Mouse (Mus musculus): ENCODE measurements at regions not wholly inside any gene's neighbourhood (a gene's known extent, or its start where the extent isn't known, plus 50 kb on each side); places are given as distances from the start of the nearest gene placed in this dataset.
A peak's percentile ranks its signal among the peaks of the same experiment; 100 is the strongest.
"Not testable (repeated sequence)": the region's sequence is repeated elsewhere in the genome, so short reads cannot be mapped to it uniquely, and the experiment has no call there.

DNA sequence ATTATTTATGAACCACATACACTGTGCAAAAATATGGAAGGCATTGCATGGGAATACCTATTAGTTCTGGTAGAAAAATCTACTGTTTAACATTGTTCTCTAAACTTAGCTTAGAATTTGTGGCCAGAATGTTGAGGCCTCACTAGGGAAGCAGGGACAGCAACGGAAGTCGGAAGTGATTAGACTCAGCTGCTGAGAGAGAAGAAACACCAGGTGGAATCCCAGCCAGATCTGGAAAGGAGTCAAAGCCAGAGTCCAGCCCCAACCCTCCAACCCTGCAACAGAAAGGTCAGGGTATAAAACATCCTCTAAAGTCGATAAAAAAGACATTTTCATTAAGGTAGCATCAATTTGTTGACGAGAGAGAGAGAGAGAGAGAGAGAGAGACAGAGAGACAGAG is 258.9 kb downstream of the Pou4f1 start:
- no peak for DNase-seq (ENCODE audit: low spot score in 2 of 2)

DNA sequence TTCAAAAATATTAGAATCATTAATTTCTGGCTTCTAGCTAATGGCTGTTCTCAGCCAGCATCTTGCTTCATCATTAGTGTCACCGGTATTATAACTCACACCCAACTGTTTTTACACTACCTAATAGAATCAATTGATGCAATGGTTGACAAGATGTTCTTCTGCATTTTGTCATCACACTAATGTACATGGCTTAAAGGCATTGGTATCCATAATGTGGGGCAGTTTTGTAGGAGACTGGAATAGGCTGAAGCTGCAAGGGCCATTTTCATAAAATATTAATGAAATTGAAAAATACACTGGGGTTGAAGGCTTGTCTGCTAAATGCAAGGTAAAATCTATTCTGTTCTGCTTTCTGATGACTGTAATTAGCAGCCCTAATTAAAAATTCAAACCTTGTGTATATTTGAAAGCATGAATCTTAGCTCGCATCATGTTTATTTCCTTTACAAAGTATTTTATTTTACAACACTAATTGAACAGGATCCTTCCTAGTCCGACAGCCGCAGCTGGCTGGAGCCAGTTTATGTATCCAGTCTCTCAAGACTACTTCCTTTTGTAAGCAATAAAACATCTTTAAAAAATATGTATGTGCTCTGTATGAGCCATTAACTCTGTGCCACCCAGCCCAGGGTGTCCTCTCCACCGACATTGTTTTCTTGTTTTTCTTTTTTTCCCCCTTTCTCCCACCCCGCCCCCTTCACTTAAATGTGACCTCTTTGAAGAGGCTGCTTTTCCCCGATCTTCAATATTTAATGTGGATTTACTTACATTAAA is 259.6 kb downstream of the Pou4f1 start:
- no peak for DNase-seq (ENCODE audit: low spot score in 2 of 2)

DNA sequence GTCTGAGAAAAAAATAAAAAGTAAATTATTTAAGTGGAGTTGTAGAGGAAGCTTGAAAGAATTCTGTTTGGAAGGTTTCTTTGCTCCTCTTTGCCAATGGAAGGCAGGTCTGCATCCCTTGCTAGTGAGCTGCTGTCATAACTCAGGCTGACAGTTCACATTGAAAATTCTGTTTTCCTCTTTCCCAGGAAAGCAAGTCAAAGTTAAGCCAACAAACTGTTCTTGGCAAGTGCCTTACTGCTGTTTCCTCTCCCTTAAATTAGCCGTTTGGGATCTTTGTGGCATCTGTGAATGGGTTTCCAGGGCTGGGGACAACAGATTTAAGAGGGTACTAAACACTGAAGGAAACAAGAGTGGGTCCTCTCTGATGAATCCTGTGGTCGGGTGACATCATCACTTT is 261.2 kb downstream of the Pou4f1 start:
- no peak for DNase-seq (ENCODE audit: low spot score in 2 of 2)

GRCm38 (mm10) chr14:104203239-104203986 is 264.4 kb downstream of the Pou4f1 start:
- no peak for DNase-seq (ENCODE audit: low spot score in 2 of 2)

DNA sequence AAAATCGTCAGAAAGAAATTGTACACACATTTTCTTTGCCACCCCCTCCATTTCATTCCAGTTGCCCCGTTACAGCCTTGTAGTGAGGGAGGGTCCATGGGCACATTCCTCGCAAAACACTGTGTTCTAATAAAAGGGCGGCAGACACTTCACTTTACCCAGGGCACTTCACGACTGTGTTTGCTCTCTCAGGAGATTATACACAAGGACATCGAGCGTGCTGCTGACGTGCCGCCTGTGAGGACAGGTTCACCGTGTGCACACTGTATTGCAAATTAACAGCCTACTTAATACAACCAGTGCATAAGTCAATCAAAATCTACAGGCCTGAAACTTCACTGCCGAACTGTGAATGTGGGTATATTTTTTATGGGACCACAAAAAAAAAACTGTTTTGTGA is 274.6 kb downstream of the Pou4f1 start:
- DNase-seq (ENCODE audit: low spot score in 2 of 2) = no peak

GRCm38 (mm10) chr14:104175122-104175521 is 292.7 kb downstream of the Pou4f1 start:
- DNase-seq (ENCODE audit: low spot score in 2 of 2) = no peak

DNA sequence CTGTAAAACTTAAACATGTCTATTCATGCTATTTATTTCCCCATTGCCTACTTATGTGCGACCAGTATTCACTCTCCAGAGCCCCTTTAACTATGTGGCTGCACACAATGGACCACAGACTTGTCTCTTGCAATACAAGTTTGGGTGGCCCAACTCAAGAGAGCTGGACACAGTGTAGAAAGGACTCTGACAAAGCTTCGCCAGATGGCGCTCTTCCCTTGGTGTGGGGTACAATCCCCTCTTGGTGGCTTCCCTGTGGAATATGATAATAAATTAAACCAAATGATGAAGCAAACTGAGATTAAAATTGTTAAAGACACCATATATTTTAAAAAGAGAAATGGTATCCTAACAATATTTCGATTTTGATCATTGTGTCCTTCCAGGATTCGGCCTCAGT is 302.6 kb upstream of the Ednrb start:
- DNase-seq (ENCODE audit: low spot score in 2 of 2) = no peak

- no peak for DNase-seq (ENCODE audit: low spot score in 2 of 2)
Measured at GRCm38 (mm10) chr14:104145395-104145794, 301.2 kb upstream of the Ednrb start.

GRCm38 (mm10) chr14:104114986-104115951 is 271.1 kb upstream of the Ednrb start:
- DNase-seq (ENCODE audit: low spot score in 2 of 2) = no peak

DNA sequence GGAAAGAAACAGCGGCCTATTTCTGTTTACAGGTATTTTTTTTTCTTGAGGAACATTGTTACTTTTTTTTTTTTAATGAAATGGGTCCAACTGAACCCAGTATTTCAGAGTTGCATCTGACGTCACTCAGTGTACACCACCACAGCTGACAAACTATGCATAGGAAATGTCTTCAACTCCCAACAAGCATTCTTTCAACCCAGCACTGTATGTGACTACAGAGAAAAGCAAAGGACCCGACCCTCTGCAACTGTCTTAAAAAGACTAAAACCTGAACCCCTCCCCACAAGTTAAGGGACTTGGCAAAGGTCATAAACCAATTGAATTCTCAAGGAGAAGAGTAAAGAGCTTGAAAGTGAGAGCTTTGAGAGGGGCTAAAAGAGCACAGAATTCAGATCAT is 270.0 kb upstream of the Ednrb start:
- DNase-seq (ENCODE audit: low spot score in 2 of 2) = no peak

GRCm38 (mm10) chr14:104113448-104113847 is 269.2 kb upstream of the Ednrb start:
- DNase-seq (ENCODE audit: low spot score in 2 of 2) = no peak

DNA sequence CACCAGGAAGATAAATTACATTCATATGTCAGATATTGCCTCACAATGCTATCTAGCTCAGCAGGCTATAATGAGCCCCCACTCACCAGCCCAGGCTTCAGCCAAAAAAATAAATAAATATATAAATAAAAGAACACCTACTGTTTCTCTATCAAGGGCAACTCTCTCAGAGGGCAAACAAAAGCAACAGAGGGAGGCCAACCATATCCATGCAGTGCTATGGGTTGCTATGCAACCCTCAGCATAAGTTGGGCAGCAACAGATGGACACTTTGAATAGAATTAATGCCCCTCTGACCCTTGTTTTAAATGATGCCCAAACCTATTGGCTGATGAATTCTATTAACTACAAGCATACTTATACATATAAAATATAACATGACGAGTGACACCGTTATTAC is 242.2 kb upstream of the Ednrb start:
- no peak for DNase-seq (ENCODE audit: low spot score in 2 of 2)

DNA sequence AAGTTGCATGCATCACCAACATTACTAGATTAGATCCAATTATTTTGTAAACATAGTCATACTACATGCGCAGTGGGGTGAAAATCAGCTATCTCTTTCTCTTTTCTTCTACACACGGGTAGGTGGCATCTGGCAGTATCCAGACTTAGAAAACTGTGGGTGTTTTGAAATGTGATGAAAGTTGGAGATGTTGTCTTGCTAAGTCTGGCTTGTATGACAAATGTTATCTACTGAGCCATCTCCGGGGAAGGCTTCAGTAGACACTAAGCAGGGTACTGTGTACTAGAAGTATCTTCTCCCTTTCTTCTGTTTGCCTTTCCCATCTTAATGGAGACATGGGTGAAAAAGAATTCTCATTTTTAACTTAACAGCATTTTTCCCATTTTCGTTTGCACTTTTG is 220.0 kb upstream of the Ednrb start:
- DNase-seq (ENCODE audit: low spot score in 2 of 2) = not testable (repeated sequence)

GRCm38 (mm10) chr14:104053697-104054096 is 209.5 kb upstream of the Ednrb start:
- no peak for DNase-seq (ENCODE audit: low spot score in 2 of 2)

DNA sequence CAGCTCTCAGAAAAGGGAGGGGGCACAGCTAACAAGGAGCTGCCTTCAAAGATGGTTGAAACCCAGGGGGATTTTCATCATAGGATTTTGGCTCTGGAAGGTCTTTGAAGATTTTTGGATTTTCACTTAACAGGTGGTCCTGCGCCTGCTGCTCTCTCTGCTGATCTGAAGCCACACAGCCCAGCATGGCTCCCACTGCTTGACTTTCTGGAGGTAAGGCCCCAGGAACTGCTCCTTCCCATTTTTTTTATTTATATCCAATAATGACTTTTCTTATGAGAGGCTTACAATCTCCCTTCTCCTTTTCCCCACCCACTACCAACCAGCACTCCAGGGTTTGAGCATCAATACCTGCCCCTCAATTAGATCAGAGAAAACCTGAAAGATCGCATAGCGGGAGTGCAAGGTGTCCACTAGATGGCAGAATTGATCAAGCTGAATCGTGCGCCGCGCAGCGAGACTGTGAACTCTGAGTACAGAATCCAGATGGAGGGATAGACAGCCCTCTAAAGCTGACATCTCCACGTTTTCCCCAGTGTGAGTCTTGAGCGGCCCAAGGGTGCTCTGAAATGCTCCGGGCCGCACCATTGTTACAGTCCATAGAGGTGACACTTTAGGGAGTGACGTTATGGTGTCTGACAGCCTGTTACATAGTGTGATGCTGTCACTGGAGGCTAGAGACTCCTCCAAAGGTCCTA is 194.6 kb upstream of the Ednrb start:
- peak; percentile 62 to 79 for DNase-seq (ENCODE audit: low spot score in 2 of 2)

- DNase-seq (ENCODE audit: low spot score in 2 of 2) = no peak
Measured at GRCm38 (mm10) chr14:104033606-104034005, 189.4 kb upstream of the Ednrb start.

DNA sequence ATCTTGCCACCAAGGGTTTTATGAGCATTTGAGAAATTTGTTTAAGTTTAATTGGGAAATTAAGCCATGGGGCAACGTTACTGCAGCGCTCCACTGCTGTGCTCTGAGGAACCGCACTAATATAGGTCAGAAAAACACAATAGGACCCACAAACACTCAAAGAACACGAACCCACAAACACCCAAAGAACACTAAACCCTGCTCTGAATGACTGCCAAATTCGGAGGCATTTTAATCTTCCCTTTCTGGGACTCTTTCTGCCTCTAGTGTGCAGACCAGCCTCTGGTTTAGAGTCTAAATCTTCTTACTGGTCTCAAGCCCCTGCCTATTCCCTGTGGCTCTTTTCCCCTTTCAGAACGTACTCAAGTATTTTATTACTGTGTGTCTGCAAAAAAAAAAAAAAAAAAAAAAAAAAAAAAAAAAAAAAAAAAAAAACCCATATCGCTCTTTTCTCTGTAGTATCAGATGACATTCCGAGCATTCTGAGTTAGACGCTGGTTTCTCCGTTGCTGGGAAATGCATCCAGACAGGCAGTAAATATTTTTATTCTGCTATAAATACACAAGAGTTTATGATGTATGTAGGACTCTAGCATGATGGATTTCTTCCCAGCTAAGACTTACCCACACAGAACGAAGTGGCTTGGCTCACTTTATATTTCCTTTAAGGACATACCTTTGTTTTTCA is 186.7 kb upstream of the Ednrb start:
- DNase-seq (ENCODE audit: low spot score in 2 of 2) = no peak

GRCm38 (mm10) chr14:104029668-104030530 is 185.7 kb upstream of the Ednrb start:
- DNase-seq (ENCODE audit: low spot score in 2 of 2) = no peak

DNA sequence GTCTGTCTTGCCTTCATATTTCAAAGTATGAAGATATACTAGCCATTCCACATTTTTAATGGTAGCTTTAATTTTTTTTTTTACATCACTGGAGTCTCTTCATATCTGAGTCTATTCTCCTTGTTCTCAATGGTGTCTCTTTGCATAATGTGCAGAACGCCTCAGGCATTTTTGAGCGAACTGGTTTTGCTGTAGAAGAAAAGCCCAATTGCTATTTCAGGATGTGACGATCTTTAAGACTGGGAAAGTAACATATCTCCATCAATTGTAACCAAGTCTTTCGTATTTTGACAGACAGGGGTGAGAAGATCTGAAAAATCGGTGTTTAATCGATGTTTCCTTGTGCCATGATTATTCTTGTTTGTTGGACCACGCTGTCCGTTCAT is 183.7 kb upstream of the Ednrb start:
- DNase-seq (ENCODE audit: low spot score in 2 of 2) = no peak
